Mouse (Mus musculus) gonadal fat pad, adult 2 months (tissue): ENCODE measurements around the gene Cast. TPM values are rescaled to one million over a fixed set of nuclear protein-coding genes. Genes with fewer than 3 reads are reported as not detected.

Experiments used
- DNase-seq: peaks from one replicate; pipeline ENCODE4 v3.0.0-alpha.2; 2012; ENCODE audit warnings: low read depth
- polyA plus RNA-seq: library from polyadenylated mRNA; depleted of rRNA; stranded (reverse); fragments of >200 nt; gene quantifications from 2 replicates; pipeline ENCODE4 v1.2.3, GENCODE M21; 2012; rRNA removed

Gene Cast
- polyA plus RNA-seq, 1 experiment = 12.9 TPM

DNA sequence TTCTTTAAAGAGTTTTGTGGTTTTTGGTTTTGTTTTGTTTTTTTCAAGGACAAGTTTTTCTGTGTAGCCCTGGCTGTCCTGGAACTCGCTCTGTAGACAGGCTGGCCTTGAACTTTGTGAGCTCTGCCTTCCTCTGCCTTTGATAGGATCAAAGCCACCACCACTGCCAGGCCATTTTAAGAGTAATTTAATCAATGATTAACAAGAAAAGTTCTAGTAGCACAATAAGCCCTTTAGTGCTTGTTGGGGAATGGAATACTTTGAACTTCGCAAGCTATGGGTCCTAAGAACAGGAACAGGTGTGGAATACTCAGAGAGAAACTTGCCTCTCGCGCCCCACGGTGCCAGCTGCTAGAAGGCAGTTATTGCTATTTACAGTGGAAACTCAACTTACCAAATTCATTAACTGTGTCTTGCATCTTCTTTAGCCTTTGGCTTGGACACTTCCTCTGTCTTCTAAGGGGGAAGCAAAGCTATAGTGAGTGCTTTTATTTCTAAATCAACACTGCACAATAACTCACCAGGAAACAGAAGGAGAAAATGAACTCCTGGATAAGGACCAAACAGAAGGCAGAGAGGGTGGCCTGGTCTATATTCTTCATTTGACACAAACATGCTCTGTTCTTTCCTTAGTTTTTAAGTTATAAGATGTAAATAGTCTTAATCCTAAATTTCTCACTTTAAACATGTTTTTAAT lies 113.0 kb downstream of the Cast start:
- no peak for DNase-seq

Other genes with a start within 250 kb of the Cast start
- 31.6 and 35.5 TPM in 2 replicates for gene Erap1, start 169.2 kb downstream of the Cast start, polyA plus RNA-seq